ENCODE assay signal across 20 mouse cellular contexts in genomic region chr7:55888603-55889002, GRCm38 (mm10).
"Had no signal": no experiment of that assay in that cellular context is flagged by ENCODE, and none has a peak within 500 bp of the region (broad histone marks: within the 10 kb centered on the region; RNA-seq: fewer than 3 reads in every experiment).

No protein-coding gene starts in this region.

- H3K9me3 ChIP-seq: megakaryocyte, embryonic 14.5 days; midbrain, embryonic 13.5 days; midbrain, embryonic 15.5 days; neural tube, embryonic 13.5 days; neural tube, embryonic 15.5 days had no signal

- DNase-seq: lung, adult 18-20 months; lung, embryonic 14.5 days; lung, postnatal 10 days; retina, postnatal 1 day; right cerebral cortex, adult 18-20 months; right cerebral cortex, postnatal 25 days; right cerebral cortex, postnatal 4 days; spleen, adult 18-20 months; thymus, adult 18-20 months; thymus, postnatal 14 days; thymus, postnatal 36 days had no signal

- H3K4me3 ChIP-seq: midbrain, embryonic 13.5 days; midbrain, embryonic 15.5 days; myocyte; neural tube, embryonic 13.5 days; neural tube, embryonic 15.5 days had no signal

- H3K4me2 ChIP-seq: lung, embryonic 14.5 days; midbrain, embryonic 11.5 days; midbrain, embryonic 13.5 days; midbrain, embryonic 15.5 days; neural tube, embryonic 13.5 days; neural tube, embryonic 15.5 days had no signal

- H3K9ac ChIP-seq: liver, embryonic 14.5 days; lung, embryonic 14.5 days; midbrain, embryonic 13.5 days; midbrain, embryonic 15.5 days; neural tube, embryonic 13.5 days; neural tube, embryonic 15.5 days had no signal

- ATAC-seq: midbrain, embryonic 13.5 days; midbrain, embryonic 15.5 days had no signal

- H3K27me3 ChIP-seq: megakaryocyte, embryonic 14.5 days; midbrain, embryonic 13.5 days; midbrain, embryonic 15.5 days; neural tube, embryonic 13.5 days; neural tube, embryonic 15.5 days had no signal

- H3K27ac ChIP-seq: liver, embryonic 14.5 days; macrophage; midbrain, embryonic 13.5 days; midbrain, embryonic 15.5 days; neural tube, embryonic 13.5 days; neural tube, embryonic 15.5 days had no signal

- H3K4me1 ChIP-seq: midbrain, embryonic 13.5 days; midbrain, embryonic 15.5 days; neural tube, embryonic 13.5 days; neural tube, embryonic 15.5 days had no signal
